Mouse (Mus musculus): ENCODE data around the gene Prss35. TPM values are rescaled to one million over a fixed set of nuclear protein-coding genes. Genes with fewer than 3 reads are reported as not detected.
A peak's percentile ranks its signal among the peaks of the same experiment; 100 is the strongest.

Gene Prss35
- total RNA-seq, 2 experiments from 2014 or later = not detected

GRCm38 (mm10) chr9:86729084-86729483 is 14.4 kb upstream of the Prss35 start:
- ATAC-seq (replicated peaks; ENCODE audit: poor library complexity, severe bottlenecking) = no peak

GRCm38 (mm10) chr9:86729811-86730210 is 13.6 kb upstream of the Prss35 start:
- ATAC-seq (replicated peaks; ENCODE audit: poor library complexity, severe bottlenecking) = no peak

GRCm38 (mm10) chr9:86734357-86734756 is 9.1 kb upstream of the Prss35 start:
- ATAC-seq (replicated peaks; ENCODE audit: poor library complexity, severe bottlenecking) = no peak

- ATAC-seq (replicated peaks; ENCODE audit: poor library complexity, severe bottlenecking) = no peak
Measured at GRCm38 (mm10) chr9:86734795-86735194, 8.7 kb upstream of the Prss35 start.

- no peak for ATAC-seq (replicated peaks; ENCODE audit: poor library complexity, severe bottlenecking)
Measured at GRCm38 (mm10) chr9:86736991-86737390, 6.5 kb upstream of the Prss35 start.

GRCm38 (mm10) chr9:86738067-86738466 is 5.4 kb upstream of the Prss35 start:
- ATAC-seq (replicated peaks; ENCODE audit: poor library complexity, severe bottlenecking) = no peak

- no peak for ATAC-seq (replicated peaks; ENCODE audit: poor library complexity, severe bottlenecking)
Measured at GRCm38 (mm10) chr9:86738801-86739200, 4.6 kb upstream of the Prss35 start.

GRCm38 (mm10) chr9:86739971-86740370 is 3.5 kb upstream of the Prss35 start:
- no peak for ATAC-seq (replicated peaks; ENCODE audit: poor library complexity, severe bottlenecking)

GRCm38 (mm10) chr9:86744041-86744440 is 592 bp downstream of the Prss35 start:
- ATAC-seq (replicated peaks; ENCODE audit: poor library complexity, severe bottlenecking) = no peak

- peak; percentile 87 for ATAC-seq (replicated peaks; ENCODE audit: poor library complexity, severe bottlenecking)
Measured at GRCm38 (mm10) chr9:86745926-86746581, 2.6 kb downstream of the Prss35 start.

- no peak for ATAC-seq (replicated peaks; ENCODE audit: poor library complexity, severe bottlenecking)
Measured at GRCm38 (mm10) chr9:86762477-86763376, 19.3 kb downstream of the Prss35 start.

GRCm38 (mm10) chr9:86764002-86764401 is 20.6 kb downstream of the Prss35 start:
- ATAC-seq (replicated peaks; ENCODE audit: poor library complexity, severe bottlenecking) = no peak

GRCm38 (mm10) chr9:86766991-86767390 is 23.5 kb downstream of the Prss35 start:
- ATAC-seq (replicated peaks; ENCODE audit: poor library complexity, severe bottlenecking) = no peak

- no peak for ATAC-seq (replicated peaks; ENCODE audit: poor library complexity, severe bottlenecking)
Measured at GRCm38 (mm10) chr9:86772897-86773296, 29.4 kb downstream of the Prss35 start.

- ATAC-seq (replicated peaks; ENCODE audit: poor library complexity, severe bottlenecking) = no peak
Measured at GRCm38 (mm10) chr9:86773996-86774395, 30.5 kb downstream of the Prss35 start.

- ATAC-seq (replicated peaks; ENCODE audit: poor library complexity, severe bottlenecking) = no peak
Measured at GRCm38 (mm10) chr9:86775374-86775773, 31.9 kb downstream of the Prss35 start.

- no peak for ATAC-seq (replicated peaks; ENCODE audit: poor library complexity, severe bottlenecking)
Measured at GRCm38 (mm10) chr9:86777309-86777708, 33.9 kb downstream of the Prss35 start.

- ATAC-seq (replicated peaks; ENCODE audit: poor library complexity, severe bottlenecking) = no peak
Measured at GRCm38 (mm10) chr9:86778212-86778611, 34.8 kb downstream of the Prss35 start.

- ATAC-seq (replicated peaks; ENCODE audit: poor library complexity, severe bottlenecking) = no peak
Measured at GRCm38 (mm10) chr9:86781426-86781825, 38.0 kb downstream of the Prss35 start.

- ATAC-seq (replicated peaks; ENCODE audit: poor library complexity, severe bottlenecking) = no peak
Measured at GRCm38 (mm10) chr9:86782836-86783235, 39.4 kb downstream of the Prss35 start.

- ATAC-seq (replicated peaks; ENCODE audit: poor library complexity, severe bottlenecking) = no peak
Measured at GRCm38 (mm10) chr9:86789186-86789585, 45.7 kb downstream of the Prss35 start.

GRCm38 (mm10) chr9:86791927-86792326 is 48.5 kb downstream of the Prss35 start:
- ATAC-seq (replicated peaks; ENCODE audit: poor library complexity, severe bottlenecking) = no peak
